Mouse (Mus musculus) mouse embryonic stem cell (cell line): ENCODE measurements around the gene Smad3.

Experiments
- in situ Hi-C, 2 experiments: fragments of 300-500 bp; cut with MboI; formaldehyde crosslinking; loops; 1 replicate in 1 of 2; 3 replicates in 1 of 2; pipeline ENCODE4 v1.14.3; 2019 to 2020; ENCODE audit warnings: low sequenced_read_pairs in 2 of 2, low pct_unique_long_range_greater_than_20kb in 1 of 2, mixed read lengths in 1 of 2; ENCODE audit not compliant: unreplicated experiment in 1 of 2

Smad3 gene

DNA sequence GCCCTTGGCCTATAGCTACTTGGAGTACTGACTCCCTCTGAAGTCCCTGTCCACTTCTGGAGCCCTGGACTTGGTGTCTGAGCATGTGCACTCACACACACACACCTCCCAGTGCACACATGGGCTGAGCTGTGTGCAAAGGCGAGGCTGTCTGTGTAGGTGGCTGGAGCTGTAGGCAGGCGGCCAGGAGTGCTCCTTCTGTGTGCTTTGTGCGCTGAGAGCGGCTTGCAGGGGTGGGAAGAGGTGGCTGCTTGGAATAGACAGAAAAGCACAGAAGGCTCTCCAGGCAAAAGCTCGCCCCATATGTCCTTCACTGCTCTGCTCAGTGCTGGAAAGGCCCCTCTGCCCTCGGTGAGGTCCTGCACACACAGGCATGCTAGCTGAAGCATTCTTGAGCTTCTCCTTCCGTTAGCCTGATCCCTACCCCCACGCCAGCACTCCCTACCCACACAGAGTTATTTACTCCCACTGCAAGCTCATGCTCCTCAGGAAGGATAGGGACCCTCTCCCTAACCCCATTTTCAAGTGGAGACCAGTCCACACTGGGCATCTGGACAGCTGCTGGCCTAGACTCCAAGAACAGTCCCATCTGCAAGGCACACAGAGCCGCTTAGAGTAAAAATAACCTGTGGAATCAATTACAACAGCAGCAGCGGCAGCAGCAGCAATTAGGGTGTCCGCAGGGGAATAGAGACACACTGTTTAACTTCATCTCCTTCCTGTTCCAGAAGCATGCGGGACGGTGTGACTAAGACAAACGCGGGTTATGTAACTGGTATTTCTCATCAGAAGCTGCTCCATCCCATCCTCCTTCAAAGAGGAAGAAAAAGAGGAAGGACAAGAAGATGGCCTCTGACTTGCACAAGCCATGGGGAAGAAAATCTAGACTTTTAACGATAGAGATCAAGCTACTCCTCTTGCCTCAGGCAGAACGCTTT lies 22.4 kb upstream of the Smad3 start:
- in situ Hi-C loops: no loop called here

DNA sequence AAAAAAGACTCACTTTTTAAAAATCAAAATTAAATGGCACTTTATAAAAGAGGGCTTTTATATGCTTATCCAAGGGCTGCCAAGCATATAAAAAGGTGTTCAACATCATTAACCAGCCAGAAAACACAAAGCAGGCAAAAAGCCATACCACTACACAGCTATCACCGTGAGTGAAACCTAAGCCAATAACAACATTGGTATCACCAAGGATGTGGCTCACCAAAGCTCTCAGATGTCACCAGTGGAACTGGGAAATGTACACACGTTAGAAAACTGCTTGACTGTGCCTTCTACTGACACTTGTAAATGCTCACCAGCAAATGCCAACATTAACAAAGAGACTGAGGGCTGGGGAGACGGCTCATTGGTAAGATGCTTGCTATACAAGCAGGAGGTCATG lies 18.9 kb upstream of the Smad3 start:
- in situ Hi-C loops: no loop called here

DNA sequence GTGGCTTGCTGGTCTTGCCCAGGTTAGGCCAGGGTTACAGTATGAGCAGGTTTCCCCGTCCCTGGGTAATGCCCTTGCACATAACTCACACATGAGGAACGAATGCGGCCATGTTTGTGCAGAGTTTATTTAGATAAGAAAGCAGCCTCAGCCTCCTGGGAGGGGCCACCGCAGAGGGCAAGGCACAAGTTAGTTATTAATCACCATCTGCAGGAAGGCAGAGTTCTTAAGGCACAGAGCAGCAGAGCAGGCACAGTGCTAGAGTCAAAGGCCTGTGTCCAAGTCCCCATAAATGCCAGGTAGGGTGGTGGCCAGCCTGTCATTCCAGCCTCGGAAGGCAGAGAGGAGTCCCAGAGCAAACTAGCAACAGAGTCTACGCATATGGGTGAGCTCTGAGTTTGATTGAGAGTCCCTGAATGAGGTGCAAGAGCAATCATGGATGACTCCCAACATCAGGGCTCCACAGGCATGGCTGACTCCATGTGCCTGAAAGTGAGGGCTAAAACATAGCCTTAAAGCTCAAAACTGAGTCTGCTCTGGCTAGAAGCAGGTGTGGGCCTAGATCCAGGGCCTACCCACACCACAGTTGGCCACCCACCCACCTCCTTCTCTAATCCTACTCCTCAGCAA lies 17.2 kb upstream of the Smad3 start:
- in situ Hi-C loops: loop anchor here in 1 of 2 experiments (5.0 kb wide), 1 partner anchor 47 kb away; no protein-coding TSS in a partner anchor

DNA sequence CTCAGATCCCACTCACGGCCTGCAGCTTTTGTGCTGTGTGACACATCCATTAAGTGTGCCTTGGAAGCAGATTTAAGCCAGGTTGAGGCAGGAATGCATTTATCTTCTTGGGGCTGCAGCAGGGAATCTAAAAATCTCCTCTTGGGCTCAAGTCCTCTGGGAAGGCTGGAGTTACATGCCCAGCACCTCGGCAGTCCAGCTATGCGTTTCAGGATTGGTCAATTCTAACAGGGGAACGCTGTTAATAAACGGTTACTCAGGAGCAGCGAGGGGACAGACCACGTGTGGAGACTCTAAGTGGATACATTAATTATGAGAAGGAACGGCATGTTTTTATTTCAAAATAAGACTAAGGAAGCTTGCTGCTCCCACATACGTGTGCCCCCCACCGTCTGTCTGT lies 14.7 kb upstream of the Smad3 start:
- in situ Hi-C loops: loop anchor here in 1 of 2 experiments (5.0 kb wide), 1 partner anchor 50 kb away; no protein-coding TSS in a partner anchor

DNA sequence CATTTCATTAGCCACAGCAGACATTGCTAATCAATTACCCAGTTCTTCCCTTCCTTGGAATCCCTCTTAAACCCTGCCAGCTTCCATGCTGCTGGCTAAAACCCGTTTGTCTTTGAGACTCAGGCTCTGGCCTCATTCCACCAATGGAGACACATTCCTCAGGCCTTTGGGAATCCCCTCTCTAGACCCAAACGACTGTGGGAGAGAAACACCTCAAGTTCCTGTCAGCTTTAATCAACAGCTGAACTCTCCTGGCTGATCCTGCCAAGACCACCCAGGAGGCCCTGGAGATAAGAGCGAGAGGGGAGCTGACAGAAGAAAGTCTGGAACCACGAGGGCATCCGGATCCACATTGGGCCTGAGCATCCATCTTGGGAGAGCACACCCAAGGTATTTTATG lies 13.9 kb upstream of the Smad3 start:
- in situ Hi-C loops: loop anchor here in 1 of 2 experiments (5.0 kb wide), 1 partner anchor 51 kb away; no protein-coding TSS in a partner anchor

DNA sequence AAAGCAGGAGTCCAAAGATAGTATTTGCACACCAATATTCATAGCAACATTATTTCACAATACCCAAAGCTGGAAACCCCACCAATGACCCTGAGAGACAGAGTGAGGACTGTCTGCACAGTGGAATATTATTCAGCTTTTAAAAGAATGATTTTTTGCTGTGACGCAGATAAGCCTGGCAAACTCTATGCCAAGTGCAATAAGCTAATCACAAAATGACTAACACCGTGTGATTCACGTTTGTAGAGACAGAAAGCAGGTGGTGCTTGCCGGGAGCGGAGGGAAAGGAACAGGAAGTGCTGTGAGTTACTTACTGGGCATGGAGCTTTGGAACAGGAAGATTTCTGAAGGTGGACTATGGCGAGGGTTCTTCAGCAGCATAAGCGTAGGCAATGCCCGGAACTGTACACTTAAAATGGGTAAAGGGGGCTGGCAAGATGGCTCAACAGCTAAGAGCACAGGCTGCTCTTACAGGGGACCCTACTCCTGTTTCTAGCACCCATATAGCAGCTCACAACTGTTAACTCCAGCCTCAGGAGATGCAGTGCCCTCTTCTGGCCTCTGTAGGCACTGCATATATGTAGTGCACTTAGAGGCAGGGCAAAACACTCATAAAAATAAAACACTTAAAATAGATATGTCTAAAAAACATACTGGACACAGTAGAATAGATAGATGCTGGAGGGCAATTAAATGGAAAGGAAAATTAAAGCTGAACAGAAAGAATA lies 3.7 kb upstream of the Smad3 start:
- in situ Hi-C loops: loop anchor here in 1 of 2 experiments (10.0 kb wide), 1 partner anchor 83 kb away; no protein-coding TSS in a partner anchor

DNA sequence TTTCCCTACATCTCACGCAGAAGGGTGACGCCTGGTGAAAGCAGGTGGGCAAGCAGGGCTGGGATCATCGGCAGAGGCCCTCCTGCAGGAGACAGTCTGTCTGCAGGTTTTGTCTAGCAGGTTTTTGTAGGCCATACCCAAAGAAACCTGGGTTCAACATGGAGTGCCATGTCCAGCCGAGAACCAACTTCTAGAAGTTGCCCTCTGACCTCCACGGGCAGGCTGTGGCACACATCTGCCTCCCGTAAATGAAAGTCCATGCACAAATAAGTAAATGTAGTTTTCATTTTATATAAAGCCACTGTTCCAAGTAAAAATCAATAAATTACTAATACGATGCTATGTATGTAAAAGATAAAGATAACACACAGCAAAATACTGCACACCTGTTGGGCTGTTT lies 3.0 kb upstream of the Smad3 start:
- in situ Hi-C loops: loop anchor here in 1 of 2 experiments (10.0 kb wide), 1 partner anchor 84 kb away; no protein-coding TSS in a partner anchor

DNA sequence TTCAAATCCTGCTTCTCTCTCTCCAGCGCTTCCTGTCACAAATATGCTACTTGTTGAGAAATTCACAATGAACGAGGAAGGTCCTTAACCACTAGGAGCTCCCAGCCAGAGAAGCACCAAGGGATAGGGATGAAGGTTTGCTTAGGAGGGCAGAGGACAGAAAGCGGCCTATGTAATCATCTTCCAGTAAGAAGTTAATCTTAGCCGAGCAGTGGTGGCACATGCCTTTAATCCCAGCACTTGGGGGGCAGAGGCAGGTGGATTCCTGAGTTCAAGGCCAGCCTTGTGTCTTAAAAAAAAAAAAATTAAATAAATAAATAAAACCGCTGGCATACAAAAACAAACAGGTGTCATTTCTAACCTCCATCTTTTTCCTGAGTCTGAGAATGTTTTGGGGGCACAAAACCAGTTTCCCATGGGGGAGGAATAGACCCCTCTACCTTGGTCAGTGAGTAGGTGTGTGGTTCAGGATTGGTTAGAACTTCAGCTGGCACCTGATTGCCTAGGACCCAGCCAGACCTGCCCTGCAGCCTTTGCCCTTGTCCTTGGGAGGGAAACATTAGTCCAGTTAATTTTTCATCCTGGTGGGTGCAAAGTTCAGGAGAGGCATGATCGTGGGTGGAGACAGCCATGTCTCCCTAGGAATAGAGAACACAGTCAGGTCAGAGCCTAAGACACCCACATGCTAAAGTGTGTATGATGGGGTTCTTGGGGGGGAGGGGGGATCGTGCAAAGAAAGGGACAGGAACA lies 2.4 kb upstream of the Smad3 start:
- in situ Hi-C loops: loop anchor here (5.0 to 10.0 kb wide), 2 partner anchors 38 to 85 kb away; no protein-coding TSS in a partner anchor

DNA sequence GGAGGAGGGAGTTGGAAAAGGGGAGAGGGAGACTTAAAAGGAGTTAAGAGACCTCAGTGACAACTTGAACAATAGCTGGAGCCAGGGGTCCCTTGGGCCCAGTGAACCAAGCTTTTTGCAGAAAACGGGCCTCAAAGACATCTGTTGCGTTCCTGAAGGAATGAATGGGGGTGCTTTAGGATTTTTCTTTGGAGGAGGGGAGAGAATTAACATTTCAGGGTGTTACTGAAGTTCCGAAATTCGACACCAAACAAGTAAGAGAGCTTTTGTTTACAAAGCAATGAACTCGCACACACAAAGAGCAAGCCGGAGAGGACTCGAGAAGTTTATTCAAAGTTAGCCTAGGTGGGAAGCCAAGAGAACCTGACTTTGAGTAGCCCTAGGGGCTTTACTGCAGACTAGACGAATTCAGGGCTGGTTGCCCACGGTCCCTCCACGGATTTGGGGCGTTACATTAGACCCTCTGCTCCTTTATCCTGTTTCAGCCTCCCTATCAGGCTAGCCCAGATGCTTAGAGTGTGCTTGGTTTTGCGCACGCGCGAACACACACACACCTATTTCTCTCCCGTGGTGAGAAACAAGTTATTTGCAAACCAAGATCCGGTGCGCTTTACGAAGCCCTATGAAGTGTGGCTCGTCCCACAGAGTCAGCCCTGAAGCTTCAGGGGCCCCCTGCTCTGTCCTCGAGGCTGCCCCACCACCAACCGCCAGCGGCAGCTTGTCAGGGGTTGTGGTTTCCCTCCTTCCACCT lies 1.0 kb upstream of the Smad3 start:
- in situ Hi-C loops: loop anchor here in 1 of 2 experiments (5.0 kb wide), 1 partner anchor 37 kb away; no protein-coding TSS in a partner anchor

DNA sequence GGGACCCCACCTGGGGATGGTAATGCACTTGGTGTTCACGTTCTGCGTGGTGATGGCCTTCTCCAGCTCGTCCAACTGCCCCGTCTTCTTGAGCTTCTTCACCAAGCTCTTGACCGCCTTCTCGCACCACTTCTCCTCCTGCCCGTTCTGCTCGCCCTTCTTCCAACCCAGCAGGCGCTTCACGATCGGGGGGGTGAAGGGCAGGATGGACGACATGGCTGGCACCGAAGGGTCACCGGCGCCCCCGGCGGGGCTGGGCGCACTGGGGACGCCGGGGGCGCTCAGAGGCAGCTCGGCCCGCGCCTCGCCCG lies 377 bp downstream of the Smad3 start:
- in situ Hi-C loops: loop anchor here in 1 of 2 experiments (5.0 kb wide), 1 partner anchor 35 kb away; no protein-coding TSS in a partner anchor

DNA sequence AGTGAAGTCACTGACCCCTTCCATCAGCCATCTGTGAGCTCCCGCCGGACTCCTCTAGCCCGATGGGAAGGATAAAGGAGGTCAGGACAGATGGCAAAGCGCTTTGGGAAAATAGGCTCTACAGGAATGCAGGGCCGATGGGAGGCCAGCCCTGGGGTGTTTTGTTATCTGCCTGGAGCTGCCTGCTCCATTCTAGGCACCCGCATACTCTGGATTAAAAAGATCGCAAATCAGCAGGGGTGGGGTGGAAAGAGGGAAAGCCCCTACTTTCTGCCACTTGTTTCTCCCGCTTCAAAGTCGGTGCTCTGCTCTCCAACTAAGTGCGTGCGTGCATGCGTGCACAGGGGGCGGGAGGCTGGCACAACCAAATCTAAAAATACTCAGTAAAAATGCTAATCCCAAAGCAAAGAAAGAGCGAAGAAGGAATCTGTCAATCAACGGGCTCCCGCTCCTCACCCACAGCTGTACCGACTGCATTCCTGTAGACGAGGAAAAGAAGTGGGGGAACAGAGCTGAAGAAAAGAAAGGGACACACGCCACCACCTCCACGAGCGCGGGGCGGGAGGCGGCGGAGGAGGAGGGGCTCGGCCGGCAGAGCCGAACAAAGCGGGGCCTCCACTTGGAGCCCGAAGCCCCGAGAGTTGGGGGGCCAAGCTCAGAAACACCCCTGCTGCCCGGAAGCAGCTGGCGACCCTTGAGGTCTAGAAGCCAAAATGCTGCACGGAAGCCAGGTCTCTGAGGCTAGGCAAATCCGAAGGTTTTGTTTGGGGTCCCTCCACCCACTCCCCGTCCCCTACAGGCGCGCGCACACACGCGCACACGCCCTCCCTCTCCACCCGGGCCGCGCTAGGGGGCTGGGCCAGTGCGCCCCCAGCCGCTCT lies 973 bp downstream of the Smad3 start:
- in situ Hi-C loops: loop anchor here in 1 of 2 experiments (5.0 kb wide), 1 partner anchor 35 kb away; no protein-coding TSS in a partner anchor

DNA sequence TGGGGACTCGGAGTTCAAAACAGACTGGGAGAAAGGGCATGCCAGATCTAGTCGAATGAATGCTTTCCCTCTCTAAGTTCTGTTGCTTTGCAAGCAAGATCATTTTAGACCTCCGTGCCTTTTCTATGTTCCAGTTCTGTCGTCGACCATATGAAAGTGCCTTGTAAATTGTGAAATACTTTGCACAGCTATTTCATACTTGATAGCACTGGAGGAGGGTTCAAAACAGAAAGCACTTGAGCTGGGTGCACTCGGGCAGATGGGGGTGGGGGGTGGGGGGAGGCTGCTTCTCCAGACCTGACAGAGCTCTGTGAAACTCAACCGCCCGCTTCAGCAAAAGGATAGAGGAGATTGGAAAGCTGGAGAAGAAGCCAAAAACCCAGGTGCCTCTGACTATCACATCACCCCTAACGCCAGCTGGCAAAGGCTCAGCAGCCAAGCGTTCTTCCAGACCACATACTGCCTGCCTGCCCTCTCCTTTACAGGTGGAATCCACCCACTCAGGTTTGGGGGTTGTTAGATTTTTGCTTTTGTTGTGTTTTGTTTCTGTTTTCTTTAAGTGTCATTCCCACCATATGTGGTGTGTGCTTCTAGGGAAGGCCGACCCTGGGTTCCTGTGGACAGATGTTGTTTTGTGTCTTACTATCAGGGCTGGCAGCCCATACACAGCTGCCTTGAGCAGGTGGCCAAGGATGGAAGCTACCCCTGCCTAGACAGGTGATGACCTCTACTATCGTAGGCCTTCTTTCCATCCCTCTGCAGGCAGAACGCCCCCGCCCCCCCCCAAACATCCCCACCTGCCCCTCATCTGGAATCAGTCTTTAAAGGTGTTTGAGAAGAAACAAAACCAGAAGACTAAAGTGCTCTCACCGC lies 1.9 kb downstream of the Smad3 start:
- in situ Hi-C loops: loop anchor here in 1 of 2 experiments (5.0 kb wide), 1 partner anchor 34 kb away; no protein-coding TSS in a partner anchor

DNA sequence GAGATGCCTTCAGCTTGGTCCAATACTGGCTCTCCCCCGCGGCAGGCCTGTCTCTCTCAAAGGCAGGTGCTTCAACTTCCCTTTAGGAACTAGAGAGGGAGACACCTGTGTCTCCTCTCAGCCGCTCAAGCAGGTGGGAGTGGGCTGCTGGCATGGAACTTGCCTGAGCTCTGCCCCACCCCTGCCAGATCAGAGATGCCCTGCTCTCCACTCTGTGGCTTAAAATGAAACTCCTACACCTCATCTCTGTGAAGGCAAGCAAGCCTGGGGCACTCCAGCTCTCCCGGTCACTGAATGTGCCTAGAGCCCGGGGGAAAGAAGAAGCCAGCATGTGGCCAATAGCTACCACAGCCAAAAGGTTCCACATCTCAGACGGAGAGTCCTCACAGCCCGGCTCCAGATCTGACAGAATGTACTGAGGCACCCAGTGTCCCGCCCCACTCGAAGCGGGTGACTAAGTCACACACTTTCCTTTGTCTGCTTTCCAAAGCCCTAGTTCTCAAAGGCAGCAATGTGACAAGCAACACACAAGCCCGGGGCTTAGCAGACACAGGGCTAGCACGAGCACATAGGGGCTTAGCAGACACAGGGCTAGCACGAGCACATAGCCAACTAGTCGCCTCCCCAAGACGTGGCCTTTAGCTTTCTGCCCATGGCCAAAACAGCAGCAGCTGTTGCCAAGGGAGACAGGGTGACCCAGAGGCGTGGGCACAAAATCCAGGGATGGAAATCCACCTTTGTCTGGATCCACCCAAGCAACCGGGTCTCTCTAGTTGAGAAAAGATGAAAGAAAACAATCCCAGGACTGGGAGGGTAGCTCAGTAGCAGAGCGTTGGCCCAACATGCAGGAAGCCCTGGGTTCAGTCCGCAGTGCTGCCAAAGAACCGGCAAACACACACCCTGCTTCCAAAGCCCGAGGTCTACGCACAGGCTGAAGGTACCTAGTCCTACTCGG lies 3.0 kb downstream of the Smad3 start:
- in situ Hi-C loops: loop anchor here in 1 of 2 experiments (5.0 kb wide), 1 partner anchor 33 kb away; no protein-coding TSS in a partner anchor

DNA sequence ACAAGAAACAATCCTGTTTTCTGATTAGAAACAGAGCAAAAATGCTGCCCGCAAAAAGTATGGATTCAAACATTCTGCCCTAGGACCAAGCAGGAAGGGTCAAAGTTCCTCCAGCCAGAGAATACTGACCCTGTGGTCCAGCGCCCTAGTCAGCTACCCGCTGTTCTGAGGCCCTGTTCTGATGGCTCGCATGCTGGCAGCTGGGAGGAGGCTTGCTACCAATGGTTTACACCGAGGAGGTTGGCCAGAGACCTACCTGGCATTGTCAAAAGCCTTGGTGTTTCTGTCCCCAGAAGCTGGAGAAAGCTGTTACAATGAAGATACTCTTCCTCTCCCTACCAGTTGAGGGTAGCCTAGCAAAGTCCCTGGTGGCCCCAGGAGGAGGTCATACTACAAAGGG lies 3.8 kb downstream of the Smad3 start:
- in situ Hi-C loops: no loop called here
